Mouse (Mus musculus): ENCODE results near the gene Larp1b. TPM values are rescaled to one million over a fixed set of nuclear protein-coding genes. Genes with fewer than 3 reads are reported as not detected.
A peak's percentile ranks its signal among the peaks of the same experiment; 100 is the strongest.
"Not testable (repeated sequence)": the region's sequence is repeated elsewhere in the genome, so short reads cannot be mapped to it uniquely, and the experiment has no call there.

Larp1b gene
- total RNA-seq (2017) = 45.8 and 49.7 TPM in 2 replicates

DNA sequence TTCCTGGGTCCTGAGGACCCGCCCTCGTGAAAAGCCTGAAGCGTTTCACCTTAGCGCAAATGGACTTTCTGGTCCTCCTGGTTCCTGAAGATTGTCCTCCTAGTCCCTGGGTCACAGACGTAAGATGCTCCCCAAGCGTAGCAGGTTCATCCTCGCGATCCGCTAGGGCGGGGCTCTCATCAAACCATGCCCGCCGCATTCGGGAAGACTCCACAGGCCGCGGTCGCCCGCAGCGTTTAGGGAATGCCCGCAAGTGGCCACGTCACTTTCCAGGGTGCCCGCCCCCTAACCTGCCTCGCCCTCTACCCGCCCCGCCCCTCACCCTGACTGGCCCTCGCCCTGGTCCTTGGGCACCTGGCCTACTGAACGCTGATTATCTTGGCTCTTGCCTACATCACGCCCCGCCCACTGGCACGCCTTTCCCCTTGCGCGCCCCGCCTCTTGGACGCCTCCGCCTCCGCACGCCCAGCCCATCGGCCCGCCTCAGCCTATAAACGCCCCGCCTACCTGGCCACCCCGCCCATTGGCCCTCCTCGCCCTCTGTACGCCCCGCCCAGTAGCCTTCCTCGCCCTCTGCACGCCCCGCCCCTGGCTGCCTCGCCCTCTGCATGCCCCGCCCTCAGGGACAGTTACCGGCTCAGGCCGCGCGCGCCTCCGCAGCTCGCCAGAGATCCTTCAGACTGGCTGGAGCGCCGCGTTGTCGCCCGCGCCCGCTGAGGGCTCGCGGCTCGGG, at the start of gene Larp1b:
Gene Larp1b, plus strand, starts transcription at position 659 of the 733 bp plus-strand sequence.
- peak; percentile 88 for ATAC-seq (replicated peaks; ENCODE audit: low read depth, poor library complexity, severe bottlenecking)

DNA sequence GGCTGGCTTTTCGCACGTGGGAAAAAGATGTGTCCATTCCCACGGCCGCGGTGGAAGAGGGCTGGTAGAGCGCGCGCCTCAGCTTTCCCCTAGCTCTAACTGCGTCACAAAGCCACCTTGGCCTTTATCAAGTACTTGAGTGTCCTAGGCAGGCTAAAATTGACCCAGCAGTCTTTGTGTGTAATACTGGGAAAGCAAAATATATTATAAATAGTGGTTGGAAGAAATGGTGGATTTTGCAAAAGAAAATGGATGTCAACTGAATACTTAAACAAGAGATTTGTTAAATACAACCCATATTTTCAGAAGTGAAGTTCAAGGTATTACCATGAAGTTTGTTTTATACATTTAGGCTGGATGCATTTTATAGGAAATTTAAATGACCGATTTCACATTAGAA, 47.2 kb upstream of the Larp1b start, which contains the start of gene 1700034I23Rik:
Gene 1700034I23Rik, minus strand, starts transcription at position 101 of the 400 bp plus-strand sequence.
- ATAC-seq (replicated peaks; ENCODE audit: low read depth, poor library complexity, severe bottlenecking) = not testable (repeated sequence)

DNA sequence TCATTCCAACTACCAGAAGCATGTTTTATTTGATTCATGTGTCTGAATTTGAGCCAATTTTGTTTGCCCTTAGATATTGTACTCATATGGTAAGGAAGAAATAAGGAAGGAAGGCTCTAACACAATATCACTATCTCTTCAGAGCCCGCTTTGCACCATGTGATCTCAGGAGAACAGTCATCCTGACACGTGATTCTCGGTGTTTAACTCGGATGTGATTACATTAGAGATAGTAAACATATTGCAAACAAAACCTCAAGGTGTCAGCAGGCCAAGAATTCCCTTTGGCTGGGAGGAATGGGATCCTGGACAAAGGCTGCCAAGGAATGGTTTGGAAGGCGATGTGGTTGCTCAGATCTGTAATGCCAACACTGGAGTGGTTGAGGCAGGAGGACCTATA, 11.4 kb upstream of the Larp1b start:
- no peak for ATAC-seq (replicated peaks; ENCODE audit: low read depth, poor library complexity, severe bottlenecking)

DNA sequence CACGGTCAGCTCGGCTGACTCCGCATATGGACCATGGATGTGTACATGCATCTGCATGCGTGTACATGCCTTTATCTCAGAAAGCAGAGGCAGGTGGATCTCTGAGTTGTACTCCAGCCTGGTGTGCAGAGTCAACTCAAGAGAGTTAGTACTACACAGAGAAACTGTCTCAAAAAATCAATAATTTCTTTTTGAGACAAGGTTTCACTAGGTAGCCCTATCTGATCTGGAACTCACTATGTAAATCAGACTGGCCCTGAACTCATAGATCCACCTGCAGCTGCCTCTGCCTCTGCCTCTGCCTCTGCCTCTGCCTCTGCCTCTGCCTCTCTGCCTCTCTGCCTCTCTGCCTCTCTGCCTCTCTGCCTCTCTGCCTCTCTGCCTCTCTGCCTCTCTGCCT, 11.0 kb upstream of the Larp1b start:
- no peak for ATAC-seq (replicated peaks; ENCODE audit: low read depth, poor library complexity, severe bottlenecking)

DNA sequence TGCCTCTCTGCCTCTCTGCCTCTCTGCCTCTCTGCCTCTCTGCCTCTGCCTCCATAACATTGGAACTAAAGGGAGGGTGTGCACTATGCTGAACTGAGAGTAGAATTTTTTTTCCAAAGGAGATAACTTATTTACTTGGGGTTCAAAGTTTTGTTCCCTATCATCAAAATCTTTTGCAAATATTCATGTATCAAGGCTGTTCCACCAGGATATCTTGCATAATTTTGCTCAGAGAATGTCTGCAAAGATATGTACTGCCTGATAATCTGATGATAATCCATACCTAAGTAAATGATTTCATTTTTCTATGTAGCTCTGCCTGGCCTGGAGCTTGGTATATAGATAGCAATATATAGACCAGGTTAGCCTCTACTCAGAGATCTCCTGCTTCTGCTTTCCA, 10.6 kb upstream of the Larp1b start:
- no peak for ATAC-seq (replicated peaks; ENCODE audit: low read depth, poor library complexity, severe bottlenecking)

DNA sequence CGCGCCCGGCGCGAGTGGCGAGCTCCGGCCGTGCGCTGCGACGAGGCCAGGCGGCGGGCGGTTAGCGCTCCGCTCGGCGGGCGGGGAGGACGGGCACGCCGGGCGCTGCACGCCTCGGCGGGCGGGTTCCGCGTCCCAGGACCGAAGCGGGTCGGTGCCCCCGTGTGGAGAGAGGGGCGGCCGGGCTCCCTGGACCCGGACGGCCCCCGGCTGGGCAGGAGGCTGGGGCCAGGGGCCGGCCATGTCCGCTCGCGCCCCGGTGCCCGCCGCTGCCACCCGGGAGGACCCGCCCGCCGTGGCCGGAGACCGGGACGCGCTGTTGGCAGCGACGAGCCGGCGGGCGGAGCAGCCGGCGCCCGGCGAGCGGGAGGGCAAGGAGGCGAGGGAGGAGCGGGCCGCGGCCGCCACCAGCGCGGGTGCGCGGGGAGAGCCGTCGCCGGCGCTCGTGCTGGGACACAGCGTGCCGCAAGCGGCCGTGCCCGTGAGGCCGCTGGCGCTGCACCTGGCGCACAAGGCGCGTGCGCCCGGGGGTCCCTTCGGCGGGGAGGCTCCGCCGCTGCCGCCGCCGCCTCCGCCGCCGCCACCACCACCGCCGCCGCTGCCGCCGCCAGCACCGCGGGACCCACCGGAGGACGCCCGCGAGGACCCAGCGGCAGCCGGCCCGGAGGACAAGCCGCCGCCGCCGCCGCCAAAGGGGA, 424 bp downstream of the Larp1b start:
- no peak for ATAC-seq (replicated peaks; ENCODE audit: low read depth, poor library complexity, severe bottlenecking)

DNA sequence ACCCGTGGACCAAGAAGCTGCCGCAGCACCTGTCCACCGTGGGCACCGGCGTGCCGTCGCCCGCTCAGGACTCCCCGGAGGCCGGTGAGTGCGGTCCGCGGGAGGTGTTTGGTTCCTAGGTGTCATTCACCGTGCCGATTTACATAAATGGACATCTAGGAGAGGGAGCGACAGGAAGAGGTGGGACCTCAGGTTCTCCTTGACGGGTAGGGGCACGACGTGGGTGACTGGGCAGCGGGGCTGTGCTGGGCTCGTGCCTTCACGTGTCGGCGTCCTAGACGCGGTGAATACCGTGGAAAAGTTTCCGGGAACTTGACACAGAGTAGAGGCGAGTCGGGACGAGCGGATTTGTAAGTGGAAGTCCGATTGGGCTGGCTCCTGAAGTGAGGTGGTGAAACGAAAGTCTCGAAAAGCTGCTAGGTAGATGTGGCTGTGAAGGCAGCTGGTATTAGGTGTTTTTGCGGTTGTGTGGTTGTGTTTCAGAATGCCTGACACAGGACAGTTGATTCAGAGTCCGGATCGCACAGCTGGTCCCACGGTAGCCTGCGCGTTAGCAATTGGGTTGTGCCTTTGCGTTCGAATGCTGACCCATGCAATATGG, 1.1 kb downstream of the Larp1b start:
- ATAC-seq (replicated peaks; ENCODE audit: low read depth, poor library complexity, severe bottlenecking) = peak; percentile 28

DNA sequence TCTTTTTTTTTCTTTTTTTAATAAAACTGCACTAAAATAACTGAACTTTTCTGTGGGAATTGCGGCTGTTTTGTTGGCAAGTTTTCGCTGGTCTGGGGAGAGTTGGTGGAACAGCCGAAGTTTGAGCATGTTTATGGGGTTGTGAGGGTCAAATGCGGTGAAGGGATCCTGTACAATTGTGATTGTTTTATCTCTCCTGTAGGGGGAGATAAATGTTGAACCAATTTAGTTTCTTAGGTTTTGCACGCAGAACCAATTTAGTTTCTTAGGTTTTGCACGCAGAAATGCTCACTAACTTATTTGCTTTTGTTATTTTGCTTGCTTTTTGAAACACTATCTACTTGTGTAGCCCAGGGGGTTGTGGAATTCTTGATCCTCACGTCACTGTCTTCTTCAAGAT, 1.7 kb downstream of the Larp1b start:
- peak; percentile 16; the same call in 1 of the 2 replicates for ATAC-seq (replicated peaks; ENCODE audit: low read depth, poor library complexity, severe bottlenecking)

DNA sequence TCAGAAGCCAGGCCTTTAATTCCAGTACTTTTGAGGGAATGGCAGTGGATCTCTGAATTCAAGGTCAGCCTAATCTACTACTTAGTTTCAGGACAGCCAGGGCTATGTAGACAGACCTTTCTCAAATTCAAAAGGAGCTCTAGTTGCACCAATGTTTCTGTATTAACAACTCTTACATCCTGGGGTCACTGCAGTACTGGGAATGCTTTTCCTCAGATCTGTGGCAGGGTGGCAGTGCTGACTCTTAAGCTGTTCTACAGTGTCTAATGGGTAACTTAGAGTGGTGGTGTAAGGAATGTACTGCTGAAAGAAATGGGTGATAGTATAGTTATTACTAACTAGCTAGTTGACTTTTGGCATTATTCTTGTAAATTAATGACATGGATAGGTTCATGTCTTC, 3.0 kb downstream of the Larp1b start:
- no peak for ATAC-seq (replicated peaks; ENCODE audit: low read depth, poor library complexity, severe bottlenecking)

DNA sequence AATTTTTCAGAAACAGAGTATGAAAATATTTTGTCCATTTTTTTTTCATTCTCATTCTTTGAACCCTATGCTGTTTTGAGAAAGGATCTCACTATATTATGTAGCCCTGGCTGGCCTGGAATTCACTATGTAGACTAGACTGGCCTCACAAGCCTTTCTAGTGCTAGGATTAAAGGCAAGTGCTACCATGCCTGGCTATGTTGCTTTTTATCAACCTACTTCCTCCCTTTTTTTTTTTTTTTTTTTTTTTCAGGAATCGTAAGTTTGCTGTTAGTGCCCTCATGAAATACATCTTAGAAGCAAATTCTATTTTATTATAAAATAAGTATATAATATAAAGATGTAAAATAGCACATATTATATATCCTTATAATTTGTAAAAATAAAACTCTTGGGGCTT, 5.2 kb downstream of the Larp1b start:
- ATAC-seq (replicated peaks; ENCODE audit: low read depth, poor library complexity, severe bottlenecking) = no peak

DNA sequence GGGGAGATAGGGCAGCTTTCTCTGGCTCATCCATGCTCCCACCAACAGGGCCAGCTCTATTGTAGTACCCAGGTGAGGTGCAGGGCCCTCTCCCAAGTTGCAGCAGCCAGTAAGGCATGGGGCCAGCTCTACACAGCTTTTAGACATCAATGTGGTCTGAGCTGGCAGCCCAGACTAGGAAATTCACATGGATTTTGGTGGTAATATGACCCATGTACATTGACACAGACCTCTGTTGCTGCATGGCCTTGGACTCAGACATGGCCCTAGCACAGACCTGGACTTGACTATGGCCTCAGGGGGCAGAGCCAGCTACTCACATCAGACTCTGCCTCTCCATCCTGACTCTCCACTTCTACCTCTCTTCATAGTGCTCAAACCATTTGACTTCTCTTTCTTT, 9.2 kb downstream of the Larp1b start:
- ATAC-seq (replicated peaks; ENCODE audit: low read depth, poor library complexity, severe bottlenecking) = no peak

DNA sequence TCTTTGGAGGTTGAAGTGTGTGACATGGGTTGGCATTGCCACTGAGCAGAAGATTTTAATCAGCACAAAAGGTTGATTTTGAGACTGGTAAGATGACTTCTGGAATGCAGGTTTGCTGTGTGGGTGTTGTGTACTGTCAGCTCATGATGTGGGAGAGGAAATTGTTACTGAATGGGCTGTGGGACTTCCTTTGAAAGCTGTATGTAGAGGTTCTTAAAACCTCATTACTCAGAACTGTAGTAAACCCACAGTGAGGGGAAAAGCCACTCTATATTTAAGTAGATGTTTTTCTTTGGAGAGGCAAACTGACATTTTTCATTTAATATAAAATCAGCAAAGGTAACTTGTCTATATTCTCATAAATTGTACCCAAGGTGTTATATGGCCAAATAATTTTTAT, 31.1 kb downstream of the Larp1b start:
- ATAC-seq (replicated peaks; ENCODE audit: low read depth, poor library complexity, severe bottlenecking) = no peak

DNA sequence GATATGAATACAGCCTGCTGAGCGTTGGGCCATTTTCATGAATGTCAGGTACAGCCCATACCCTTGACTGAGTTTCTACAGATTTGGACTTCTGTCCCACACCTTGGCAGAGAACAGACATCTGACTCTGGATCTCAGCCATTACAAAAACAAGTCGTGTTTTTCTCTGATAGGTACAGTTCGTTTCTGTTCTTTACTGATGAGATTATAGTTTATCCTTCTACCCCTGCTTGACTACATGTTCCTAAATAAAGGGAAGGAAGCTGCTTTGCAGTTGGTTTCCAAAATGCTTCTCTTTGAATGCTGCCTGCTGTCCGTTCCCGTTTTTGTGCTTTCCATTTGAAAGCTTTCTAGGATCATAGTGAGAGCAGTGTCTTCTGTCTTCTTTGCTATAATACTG, 37.9 kb downstream of the Larp1b start:
- no peak for ATAC-seq (replicated peaks; ENCODE audit: low read depth, poor library complexity, severe bottlenecking)

DNA sequence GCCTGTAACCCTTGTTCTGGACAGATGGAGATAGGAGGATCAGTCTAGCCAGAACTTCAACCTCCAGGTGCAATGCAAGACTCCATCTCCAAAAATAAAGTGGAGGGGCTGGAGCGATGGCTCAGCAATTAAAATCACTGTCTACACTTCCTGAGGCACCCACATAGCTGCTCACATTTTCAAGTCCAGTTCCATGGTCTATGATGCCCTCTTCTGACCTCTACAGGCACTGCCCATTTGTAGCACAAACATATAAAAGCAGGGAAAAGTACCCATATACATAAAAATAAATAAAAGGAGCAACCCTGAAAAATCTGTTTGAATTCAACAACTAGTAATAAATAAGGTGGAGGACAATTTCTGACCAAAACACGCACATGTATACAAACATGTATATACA, 39.1 kb downstream of the Larp1b start:
- peak; percentile 79 for ATAC-seq (replicated peaks; ENCODE audit: low read depth, poor library complexity, severe bottlenecking)

DNA sequence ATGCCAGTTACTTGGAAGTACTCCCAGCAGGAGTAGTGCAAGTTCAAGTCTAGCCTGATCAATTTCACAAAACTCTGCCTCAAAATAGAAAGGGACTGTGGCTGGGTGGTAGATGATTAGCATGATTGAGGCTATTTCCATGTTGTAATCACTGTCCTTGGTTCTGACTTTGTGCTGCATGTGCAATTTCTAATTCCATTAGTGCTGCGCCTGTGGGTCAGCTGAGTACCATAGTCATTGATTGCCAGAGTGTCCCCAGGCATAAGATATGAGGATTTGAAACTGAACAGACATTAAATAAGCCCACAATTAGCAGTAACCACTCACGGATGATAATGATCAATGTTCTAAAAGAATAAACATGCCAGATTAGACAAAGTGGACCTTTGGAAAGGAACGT, 41.9 kb downstream of the Larp1b start:
- no peak for ATAC-seq (replicated peaks; ENCODE audit: low read depth, poor library complexity, severe bottlenecking)

DNA sequence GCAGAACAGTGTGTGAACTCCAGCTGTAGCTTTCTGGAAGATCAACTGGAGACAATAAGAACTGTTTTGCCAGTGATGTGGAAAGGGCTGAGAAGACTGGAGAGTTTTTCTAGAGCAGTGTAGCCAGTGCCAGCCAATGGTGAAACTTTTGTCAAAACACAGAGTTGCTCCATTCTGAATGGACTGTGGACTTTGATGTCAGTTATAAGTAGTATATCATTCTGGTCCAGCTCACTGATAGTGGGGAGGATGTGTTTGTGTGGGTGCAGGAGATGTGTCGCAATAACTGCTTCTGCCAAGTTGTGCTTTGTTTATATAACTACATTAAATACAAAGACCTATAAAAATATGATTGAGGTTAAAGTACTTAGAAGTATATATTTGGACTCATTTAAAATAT, 45.5 kb downstream of the Larp1b start:
- ATAC-seq (replicated peaks; ENCODE audit: low read depth, poor library complexity, severe bottlenecking) = 0 out of 2 replicates have a peak, but pooled peaks have one; percentile 18

DNA sequence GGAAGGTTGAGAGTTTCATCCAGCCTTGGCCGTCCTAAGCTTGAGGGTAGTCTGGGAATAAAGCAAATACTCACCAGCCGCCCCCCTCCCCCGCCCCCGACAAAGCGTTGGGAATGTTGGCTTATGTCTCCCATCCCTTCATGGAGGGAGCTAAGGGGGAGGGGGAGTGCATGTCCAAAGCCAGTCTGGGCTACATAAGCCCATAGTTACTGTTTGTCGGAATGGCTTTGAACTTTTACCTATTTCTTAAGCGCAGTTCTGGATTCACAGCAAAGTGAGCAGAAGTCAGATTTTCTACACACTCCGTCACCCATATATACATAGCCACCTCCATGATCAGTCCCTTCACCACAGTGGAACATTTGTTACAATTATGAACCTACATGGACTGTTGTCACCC, 59.7 kb downstream of the Larp1b start:
- no peak for ATAC-seq (replicated peaks; ENCODE audit: low read depth, poor library complexity, severe bottlenecking)

DNA sequence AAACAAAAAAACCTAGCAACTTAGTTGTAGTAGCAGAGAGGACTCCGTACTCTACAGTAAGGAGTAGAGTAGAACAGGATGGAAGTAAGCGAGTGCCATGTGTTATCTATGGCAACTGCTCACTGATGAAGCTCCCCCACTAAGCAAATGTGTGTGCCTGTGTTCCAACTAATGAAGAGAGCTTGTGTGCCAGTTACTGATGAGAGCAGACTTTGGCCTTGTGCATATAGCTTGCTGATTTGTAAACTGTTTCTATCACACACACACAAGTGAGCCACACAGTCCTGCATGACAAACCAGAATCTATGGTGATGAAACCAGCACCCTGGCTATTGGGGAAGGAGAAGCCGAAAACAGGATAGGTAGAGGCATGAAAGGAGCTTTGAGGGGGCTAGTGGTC, 60.4 kb downstream of the Larp1b start:
- no peak for ATAC-seq (replicated peaks; ENCODE audit: low read depth, poor library complexity, severe bottlenecking)

DNA sequence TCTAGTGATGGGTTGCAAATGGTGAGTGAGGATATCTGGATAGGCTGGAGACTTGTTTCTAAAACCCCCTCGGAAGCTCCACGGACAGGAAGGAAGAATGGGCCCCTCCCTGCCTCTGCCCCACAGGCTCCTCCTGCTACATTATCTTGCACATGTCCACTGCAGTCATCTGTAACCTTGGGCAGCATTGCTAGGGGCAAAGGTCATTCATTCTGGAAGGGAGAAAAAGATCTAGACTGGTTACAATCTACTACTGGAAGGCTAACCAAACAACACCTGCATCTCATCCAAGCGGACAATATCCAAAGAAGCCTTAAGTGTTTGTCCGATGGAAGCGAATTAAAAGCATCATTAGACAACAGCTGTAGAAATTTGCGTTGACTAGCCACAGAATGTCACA, 61.1 kb downstream of the Larp1b start:
- ATAC-seq (replicated peaks; ENCODE audit: low read depth, poor library complexity, severe bottlenecking) = no peak

DNA sequence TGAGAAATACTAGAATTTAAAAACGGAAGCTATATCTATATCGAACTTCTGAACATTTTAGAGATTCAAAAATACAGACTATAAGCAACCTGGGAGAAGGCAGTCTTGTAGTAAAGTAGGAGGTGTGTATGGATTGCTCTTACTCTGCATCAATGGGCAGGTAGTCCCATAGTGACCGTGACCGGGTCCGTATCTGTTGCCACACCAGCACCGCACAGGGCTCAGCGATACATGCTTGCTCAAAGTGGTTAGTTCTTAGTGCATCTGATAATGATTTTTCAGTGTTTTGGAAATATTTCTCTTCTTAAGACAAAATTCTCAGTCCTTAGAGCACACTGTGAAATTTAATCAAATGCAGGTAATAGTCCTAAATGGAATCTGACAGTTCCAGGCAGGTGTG, 62.8 kb downstream of the Larp1b start:
- no peak for ATAC-seq (replicated peaks; ENCODE audit: low read depth, poor library complexity, severe bottlenecking)

DNA sequence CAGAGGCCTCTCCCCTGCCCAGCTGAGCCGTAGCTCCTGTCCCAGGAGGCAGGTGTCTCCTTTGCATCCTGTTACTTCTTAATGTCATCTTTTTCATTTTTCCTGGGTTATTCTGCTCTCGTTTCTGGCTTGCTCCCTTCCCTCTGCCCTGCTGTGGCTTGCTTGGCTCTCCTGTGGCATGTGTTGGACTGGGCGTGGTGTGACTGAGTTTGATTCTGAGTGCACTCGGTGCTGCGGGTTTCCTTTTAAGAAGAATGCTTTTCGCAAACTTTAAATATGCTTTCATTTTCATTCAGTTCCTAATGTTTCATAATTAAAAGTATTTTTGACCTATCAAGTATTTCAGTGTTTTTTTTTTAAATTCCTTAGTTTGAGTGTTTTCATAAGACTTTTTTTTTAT, 65.3 kb downstream of the Larp1b start:
- ATAC-seq (replicated peaks; ENCODE audit: low read depth, poor library complexity, severe bottlenecking) = 0 out of 2 replicates have a peak, but pooled peaks have one; percentile 25
